Mouse (Mus musculus): ENCODE results near the gene Smtn. TPM values are rescaled to one million over a fixed set of nuclear protein-coding genes. Genes with fewer than 3 reads are reported as not detected.
A peak's percentile ranks its signal among the peaks of the same experiment; 100 is the strongest.

The Smtn gene
- polyA plus RNA-seq, 1 experiment from 2014 or later, result 35.1 TPM

GRCm38 (mm10) chr11:3544409-3544808 is 4.0 kb upstream of the Smtn start:
- 97% methylated on average over 5 of the region's 5 CpGs for WGBS

GRCm38 (mm10) chr11:3543001-3543400 is 2.6 kb upstream of the Smtn start:
- H3K4me3 ChIP-seq, result no peak overlapping the region
- no peak overlapping the region for H3K27ac ChIP-seq
- H3K9me3 ChIP-seq, result peaks cover 5% of the 10 kb centered on the region; the same call in 1 of the 2 replicates
- H3K4me1 ChIP-seq, result peaks cover 25% of the 10 kb centered on the region
- WGBS, result 58% methylated on average over 5 of the region's 5 CpGs
- H3K27me3 ChIP-seq (ENCODE audit: poor library complexity, severe bottlenecking), result no peaks in the 10 kb centered on the region
- no peak for DNase-seq (ENCODE audit: extremely low spot score, low spot score)
- no peaks in the 10 kb centered on the region for H3K36me3 ChIP-seq (replicated peaks)

More at GRCm38 (mm10) chr11:3544409-3544808, 4.0 kb upstream of the Smtn start:
- no peaks in the 10 kb centered on the region for H3K36me3 ChIP-seq (replicated peaks)
- no peak overlapping the region for H3K4me3 ChIP-seq
- DNase-seq (ENCODE audit: extremely low spot score, low spot score), result no peak
- no peak overlapping the region for H3K27ac ChIP-seq
- H3K27me3 ChIP-seq (ENCODE audit: poor library complexity, severe bottlenecking), result no peaks in the 10 kb centered on the region
- H3K9me3 ChIP-seq, result peaks cover 5% of the 10 kb centered on the region; the same call in 1 of the 2 replicates
- peaks cover 16% of the 10 kb centered on the region for H3K4me1 ChIP-seq

- Histone ChIP-seq H3K4me1 (peaks cover 34% of the 10 kb centered on the region), H3K4me3 (no peak overlapping the region), H3K27me3 (ENCODE audit: poor library complexity, severe bottlenecking) (no peaks in the 10 kb centered on the region), H3K36me3 (replicated peaks) (peaks cover 2% of the 10 kb centered on the region), H3K27ac (no peak overlapping the region), H3K9me3 (peaks cover 5% of the 10 kb centered on the region; the same call in 1 of the 2 replicates)
- 79% methylated on average over 3 of the region's 3 CpGs for WGBS
- no peak for DNase-seq (ENCODE audit: extremely low spot score, low spot score)
These were observed 1.5 kb upstream of the Smtn start for GRCm38 (mm10) chr11:3541932-3542331.

GRCm38 (mm10) chr11:3539826-3540196 is 601 bp downstream of the Smtn start:
- Histone ChIP-seq H3K27me3 (ENCODE audit: poor library complexity, severe bottlenecking) (no peaks in the 10 kb centered on the region), H3K27ac (peak overlapping the region; percentile 89; the same call in 1 of the 2 replicates), H3K4me3 (peak overlapping the region; percentile 70), H3K4me1 (peaks cover 43% of the 10 kb centered on the region), H3K9me3 (peaks cover 5% of the 10 kb centered on the region; the same call in 1 of the 2 replicates), H3K36me3 (replicated peaks) (peaks cover 6% of the 10 kb centered on the region)
- 86% methylated on average over 4 of the region's 4 CpGs for WGBS
- no peak for DNase-seq (ENCODE audit: extremely low spot score, low spot score)

- Histone ChIP-seq H3K27me3 (ENCODE audit: poor library complexity, severe bottlenecking) (no peaks in the 10 kb centered on the region), H3K36me3 (replicated peaks) (peaks cover 9% of the 10 kb centered on the region), H3K9me3 (no peaks in the 10 kb centered on the region), H3K27ac (peak overlapping the region; percentile 89), H3K4me3 (peak overlapping the region; percentile 70), H3K4me1 (peaks cover 48% of the 10 kb centered on the region)
- 5% methylated on average over 33 of the region's 33 CpGs for WGBS
- DNase-seq (ENCODE audit: extremely low spot score, low spot score), result peak; percentile 89
These were observed 1.1 kb downstream of the Smtn start for GRCm38 (mm10) chr11:3539111-3539825.

GRCm38 (mm10) chr11:3538341-3538740 is 2.1 kb downstream of the Smtn start:
- Histone ChIP-seq H3K9me3 (no peaks in the 10 kb centered on the region), H3K27me3 (ENCODE audit: poor library complexity, severe bottlenecking) (no peaks in the 10 kb centered on the region), H3K27ac (peak overlapping the region; percentile 89), H3K36me3 (replicated peaks) (peaks cover 15% of the 10 kb centered on the region), H3K4me3 (peak overlapping the region; percentile 70), H3K4me1 (peaks cover 48% of the 10 kb centered on the region)
- 69% methylated on average over 4 of the region's 4 CpGs for WGBS
- DNase-seq (ENCODE audit: extremely low spot score, low spot score), result no peak

- H3K36me3 ChIP-seq (replicated peaks), result peaks cover 22% of the 10 kb centered on the region
- H3K4me3 ChIP-seq, result peak overlapping the region; percentile 70; the same call in 1 of the 2 replicates
- H3K4me1 ChIP-seq, result peaks cover 48% of the 10 kb centered on the region
- 92% methylated on average over 3 of the region's 3 CpGs for WGBS
- no peaks in the 10 kb centered on the region for H3K9me3 ChIP-seq
- no peak for DNase-seq (ENCODE audit: extremely low spot score, low spot score)
- no peak overlapping the region for H3K27ac ChIP-seq
- no peaks in the 10 kb centered on the region for H3K27me3 ChIP-seq (ENCODE audit: poor library complexity, severe bottlenecking)
These were observed 2.7 kb downstream of the Smtn start for GRCm38 (mm10) chr11:3537711-3538110.

GRCm38 (mm10) chr11:3536745-3537333 is 3.6 kb downstream of the Smtn start:
- Histone ChIP-seq H3K27ac (0 out of 2 replicates have a peak overlapping the region, but pooled peaks have one; percentile 12), H3K4me3 (peak overlapping the region; percentile 62; the same call in 1 of the 2 replicates), H3K9me3 (no peaks in the 10 kb centered on the region), H3K4me1 (peaks cover 48% of the 10 kb centered on the region), H3K27me3 (ENCODE audit: poor library complexity, severe bottlenecking) (no peaks in the 10 kb centered on the region), H3K36me3 (replicated peaks) (peaks cover 30% of the 10 kb centered on the region)
- DNase-seq (ENCODE audit: extremely low spot score, low spot score), result no peak
- 90% methylated on average over 5 of the region's 5 CpGs for WGBS

GRCm38 (mm10) chr11:3536082-3536481 is 4.3 kb downstream of the Smtn start:
- 54% methylated on average over 5 of the region's 5 CpGs for WGBS
- peaks cover 48% of the 10 kb centered on the region for H3K4me1 ChIP-seq
- no peaks in the 10 kb centered on the region for H3K27me3 ChIP-seq (ENCODE audit: poor library complexity, severe bottlenecking)
- peaks cover 38% of the 10 kb centered on the region for H3K36me3 ChIP-seq (replicated peaks)
- H3K27ac ChIP-seq, result peak overlapping the region; percentile 86
- no peaks in the 10 kb centered on the region for H3K9me3 ChIP-seq
- no peak for DNase-seq (ENCODE audit: extremely low spot score, low spot score)
- H3K4me3 ChIP-seq, result peak overlapping the region; percentile 62

GRCm38 (mm10) chr11:3535406-3535986 is 4.9 kb downstream of the Smtn start:
- under 1% methylated on average over 36 of the region's 36 CpGs for WGBS
- Histone ChIP-seq H3K4me1 (peaks cover 48% of the 10 kb centered on the region), H3K9me3 (no peaks in the 10 kb centered on the region), H3K27me3 (ENCODE audit: poor library complexity, severe bottlenecking) (no peaks in the 10 kb centered on the region), H3K4me3 (peak overlapping the region; percentile 62), H3K36me3 (replicated peaks) (peaks cover 44% of the 10 kb centered on the region), H3K27ac (peak overlapping the region; percentile 86)
- DNase-seq (ENCODE audit: extremely low spot score, low spot score), result peak; percentile 92

- peak overlapping the region; percentile 62 for H3K4me3 ChIP-seq
These were observed 5.5 kb downstream of the Smtn start for GRCm38 (mm10) chr11:3534956-3535355.

GRCm38 (mm10) chr11:3533406-3533932 is 6.9 kb downstream of the Smtn start:
- Histone ChIP-seq H3K9me3 (no peaks in the 10 kb centered on the region), H3K27ac (no peak overlapping the region), H3K4me3 (no peak overlapping the region), H3K4me1 (peaks cover 39% of the 10 kb centered on the region), H3K36me3 (replicated peaks) (peaks cover 64% of the 10 kb centered on the region), H3K27me3 (ENCODE audit: poor library complexity, severe bottlenecking) (no peaks in the 10 kb centered on the region)
- WGBS, result 90% methylated on average over 17 of the region's 17 CpGs
- DNase-seq (ENCODE audit: extremely low spot score, low spot score), result no peak

More at GRCm38 (mm10) chr11:3534956-3535355, 5.5 kb downstream of the Smtn start:
- H3K27me3 ChIP-seq (ENCODE audit: poor library complexity, severe bottlenecking), result no peaks in the 10 kb centered on the region
- peaks cover 49% of the 10 kb centered on the region for H3K36me3 ChIP-seq (replicated peaks)
- DNase-seq (ENCODE audit: extremely low spot score, low spot score), result no peak
- no peaks in the 10 kb centered on the region for H3K9me3 ChIP-seq
- peaks cover 48% of the 10 kb centered on the region for H3K4me1 ChIP-seq
- WGBS, result 8% methylated on average over 8 of the region's 8 CpGs
- H3K27ac ChIP-seq, result peak overlapping the region; percentile 86
